Mouse (Mus musculus): ENCODE measurements around the gene Zfp786. TPM values are rescaled to one million over a fixed set of nuclear protein-coding genes. Genes with fewer than 3 reads are reported as not detected.
A peak's percentile ranks its signal among the peaks of the same experiment; 100 is the strongest.

Gene Zfp786
- polyA plus RNA-seq (2015; fragmentation: Nextera tagmentation; extraction: Ambion mirVana): 1.9 and 2.1 TPM in 2 replicates

- Histone ChIP-seq H3K4me1 (replicated peaks; ENCODE audit: insufficient read depth, low read length) (no peaks in the 10 kb centered on the region), H3K27ac (peak within 1 kb of the TSS; percentile 73), H3K4me2 (ENCODE audit: low read length) (peak within 1 kb of the TSS; percentile 89), H3K9ac (ENCODE audit: low read depth, low read length) (peak within 1 kb of the TSS; percentile 85), H3K9me3 (replicated peaks; ENCODE audit: low read length) (no peaks in the 10 kb centered on the region), H3K4me3 (replicated peaks; ENCODE audit: low read depth, low read length) (peak within 1 kb of the TSS; percentile 90), H3K36me3 (ENCODE audit: insufficient read depth, low read length) (no peaks in the 10 kb centered on the region), H3K27me3 (ENCODE audit: insufficient read depth, low read length) (no peaks in the 10 kb centered on the region)
- WGBS: 2% methylated on average over 61 of the region's 64 CpGs
- DNase-seq (ENCODE audit: low spot score) (peak; percentile 91), ATAC-seq (replicated peaks; ENCODE audit: low FRiP score, low read depth) (peak; percentile 88)
- peak; percentile 96 for TF ChIP-seq CTCF (IDR thresholded peaks at IDR 0.05; ENCODE audit: low read depth)
These were observed at the start of gene Zfp786 for GRCm38 (mm10) chr6:47830104-47831078. Zfp786 (minus strand) TSS chr6:47830867.

GRCm38 (mm10) chr6:47880166-47880565, 49.5 kb upstream of the Zfp786 start:
- Histone ChIP-seq H3K4me1 (replicated peaks; ENCODE audit: insufficient read depth, low read length) (peaks cover 12% of the 10 kb centered on the region; the same call in 1 of the 2 replicates), H3K4me2 (ENCODE audit: low read length) (no peak overlapping the region), H3K36me3 (ENCODE audit: insufficient read depth, low read length) (peaks cover 36% of the 10 kb centered on the region), H3K4me3 (replicated peaks; ENCODE audit: low read depth, low read length) (no peak overlapping the region), H3K27me3 (ENCODE audit: insufficient read depth, low read length) (no peaks in the 10 kb centered on the region), H3K27ac (no peak overlapping the region), H3K9me3 (replicated peaks; ENCODE audit: low read length) (no peaks in the 10 kb centered on the region), H3K9ac (ENCODE audit: low read depth, low read length) (0 out of 2 replicates have a peak overlapping the region, but pooled peaks have one; percentile 18)
- no peak for ATAC-seq (replicated peaks; ENCODE audit: low FRiP score, low read depth)
- DNase-seq (ENCODE audit: low spot score): no peak
- no peak for TF ChIP-seq CTCF (IDR thresholded peaks at IDR 0.05; ENCODE audit: low read depth)
- 90% methylated on average over 10 of the region's 10 CpGs for WGBS

- Histone ChIP-seq H3K27ac (no peak overlapping the region), H3K4me1 (replicated peaks; ENCODE audit: insufficient read depth, low read length) (peaks cover 12% of the 10 kb centered on the region; the same call in 1 of the 2 replicates), H3K9me3 (replicated peaks; ENCODE audit: low read length) (no peaks in the 10 kb centered on the region), H3K36me3 (ENCODE audit: insufficient read depth, low read length) (peaks cover 29% of the 10 kb centered on the region), H3K4me2 (ENCODE audit: low read length) (peak overlapping the region; percentile 69), H3K4me3 (replicated peaks; ENCODE audit: low read depth, low read length) (no peak overlapping the region), H3K27me3 (ENCODE audit: insufficient read depth, low read length) (no peaks in the 10 kb centered on the region), H3K9ac (ENCODE audit: low read depth, low read length) (peak overlapping the region; percentile 95)
- 58% methylated on average over 4 of the region's 4 CpGs for WGBS
- DNase-seq (ENCODE audit: low spot score) (no peak), ATAC-seq (replicated peaks; ENCODE audit: low FRiP score, low read depth) (no peak)
- TF ChIP-seq CTCF (IDR thresholded peaks at IDR 0.05; ENCODE audit: low read depth): no peak
These were observed 48.5 kb upstream of the Zfp786 start for GRCm38 (mm10) chr6:47879049-47879716.

GRCm38 (mm10) chr6:47878593-47878992, 47.9 kb upstream of the Zfp786 start:
- TF ChIP-seq CTCF (IDR thresholded peaks at IDR 0.05; ENCODE audit: low read depth): no peak
- Histone ChIP-seq H3K36me3 (ENCODE audit: insufficient read depth, low read length) (peaks cover 23% of the 10 kb centered on the region), H3K27ac (peak overlapping the region; percentile 98; the same call in 1 of the 2 replicates), H3K9ac (ENCODE audit: low read depth, low read length) (peak overlapping the region; percentile 95), H3K4me3 (replicated peaks; ENCODE audit: low read depth, low read length) (peak overlapping the region; percentile 92), H3K9me3 (replicated peaks; ENCODE audit: low read length) (no peaks in the 10 kb centered on the region), H3K4me1 (replicated peaks; ENCODE audit: insufficient read depth, low read length) (peaks cover 12% of the 10 kb centered on the region; the same call in 1 of the 2 replicates), H3K27me3 (ENCODE audit: insufficient read depth, low read length) (no peaks in the 10 kb centered on the region), H3K4me2 (ENCODE audit: low read length) (peak overlapping the region; percentile 69)
- no peak for DNase-seq (ENCODE audit: low spot score)
- no peak for ATAC-seq (replicated peaks; ENCODE audit: low FRiP score, low read depth)
- WGBS: 40% methylated on average over 3 of the region's 3 CpGs

GRCm38 (mm10) chr6:47878133-47878514, 47.5 kb upstream of the Zfp786 start:
- H3K4me3 ChIP-seq (replicated peaks; ENCODE audit: low read depth, low read length): peak overlapping the region; percentile 92
- H3K27ac ChIP-seq: peak overlapping the region; percentile 98
- peak overlapping the region; percentile 69 for H3K4me2 ChIP-seq (ENCODE audit: low read length)
- no peaks in the 10 kb centered on the region for H3K9me3 ChIP-seq (replicated peaks; ENCODE audit: low read length)
- peaks cover 18% of the 10 kb centered on the region for H3K36me3 ChIP-seq (ENCODE audit: insufficient read depth, low read length)
- H3K9ac ChIP-seq (ENCODE audit: low read depth, low read length): peak overlapping the region; percentile 95
- H3K27me3 ChIP-seq (ENCODE audit: insufficient read depth, low read length): no peaks in the 10 kb centered on the region
- TF ChIP-seq CTCF (IDR thresholded peaks at IDR 0.05; ENCODE audit: low read depth): no peak
- WGBS: 1% methylated on average over 11 of the region's 11 CpGs
- ATAC-seq (replicated peaks; ENCODE audit: low FRiP score, low read depth): no peak
- DNase-seq (ENCODE audit: low spot score): peak; percentile 46
- peaks cover 12% of the 10 kb centered on the region; the same call in 1 of the 2 replicates for H3K4me1 ChIP-seq (replicated peaks; ENCODE audit: insufficient read depth, low read length)
